Mouse (Mus musculus) E14TG2a.4 (cell line): ENCODE measurements around the gene Gm20388.

Experiments used
- CTCF ChIP-seq: conservative IDR thresholded peaks from 2 replicates; pipeline ENCODE4 v1.5.1; 2014; ENCODE audit warnings: low read length
- NANOG ChIP-seq: IDR thresholded peaks from 2 replicates; pipeline ENCODE4 v1.6.1; 2014; ENCODE audit warnings: borderline replicate concordance, low read length, mixed read lengths

GRCm38 (mm10) chr8:120797019-120797727 is 886.5 kb downstream of the Gm20388 start:
- TF ChIP-seq CTCF (no peak), NANOG (no peak)
